Mouse (Mus musculus): Measurements from ENCODE around the gene Stpg3. TPM values are rescaled to one million over a fixed set of nuclear protein-coding genes. Genes with fewer than 3 reads are reported as not detected.
"Not testable (repeated sequence)": the region's sequence is repeated elsewhere in the genome, so short reads cannot be mapped to it uniquely, and the experiment has no call there.

The Stpg3 gene
- polyA plus RNA-seq (2011; ENCODE audit: insufficient read depth, insufficient read length, low replicate concordance, missing spikeins): not detected in 2 replicates

DNA sequence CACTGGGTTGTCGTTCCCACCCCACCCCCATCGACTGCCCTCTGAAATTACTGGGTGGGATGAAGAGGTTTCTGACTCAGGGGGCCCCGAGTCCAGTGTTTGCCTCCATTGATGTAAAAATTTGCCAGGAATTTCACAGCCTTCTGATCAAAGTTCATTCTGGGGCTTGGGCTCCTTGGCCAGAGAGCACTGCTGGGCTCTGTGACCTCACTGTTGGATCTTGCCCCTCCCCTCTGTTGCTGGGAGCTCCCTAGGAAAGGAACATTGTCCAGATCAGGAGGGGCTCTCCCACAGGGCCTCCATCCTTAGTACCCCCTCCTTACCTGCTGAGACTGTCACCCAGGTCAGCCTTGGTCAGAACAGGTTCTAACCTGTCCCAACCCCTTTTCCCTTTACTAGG, at the start of gene Stpg3:
Gene Stpg3, minus strand, starts transcription at position 194 of the 400 bp plus-strand sequence.
- WGBS: 76% methylated on average over 3 of the region's 3 CpGs
- TF ChIP-seq POLR2A (IDR thresholded peaks at IDR 0.05; ENCODE audit: borderline replicate concordance, control insufficient read depth, low read depth, low read length): no peak
- no peak for TF ChIP-seq CTCF (IDR thresholded peaks at IDR 0.05; ENCODE audit: control insufficient read depth, insufficient read depth, low read length)
- Histone ChIP-seq H3K4me1 (ENCODE audit: control insufficient read depth, insufficient read depth, low read length) (no peaks in the 10 kb centered on the region; the same call in 1 of the 2 replicates), H3K4me3 (replicated peaks; ENCODE audit: control insufficient read depth, low read depth, low read length) (no peak within 1 kb of the TSS), H3K27ac (ENCODE audit: control insufficient read depth, insufficient read depth, low read depth, low read length, poor library complexity) (no peak within 1 kb of the TSS)

DNA sequence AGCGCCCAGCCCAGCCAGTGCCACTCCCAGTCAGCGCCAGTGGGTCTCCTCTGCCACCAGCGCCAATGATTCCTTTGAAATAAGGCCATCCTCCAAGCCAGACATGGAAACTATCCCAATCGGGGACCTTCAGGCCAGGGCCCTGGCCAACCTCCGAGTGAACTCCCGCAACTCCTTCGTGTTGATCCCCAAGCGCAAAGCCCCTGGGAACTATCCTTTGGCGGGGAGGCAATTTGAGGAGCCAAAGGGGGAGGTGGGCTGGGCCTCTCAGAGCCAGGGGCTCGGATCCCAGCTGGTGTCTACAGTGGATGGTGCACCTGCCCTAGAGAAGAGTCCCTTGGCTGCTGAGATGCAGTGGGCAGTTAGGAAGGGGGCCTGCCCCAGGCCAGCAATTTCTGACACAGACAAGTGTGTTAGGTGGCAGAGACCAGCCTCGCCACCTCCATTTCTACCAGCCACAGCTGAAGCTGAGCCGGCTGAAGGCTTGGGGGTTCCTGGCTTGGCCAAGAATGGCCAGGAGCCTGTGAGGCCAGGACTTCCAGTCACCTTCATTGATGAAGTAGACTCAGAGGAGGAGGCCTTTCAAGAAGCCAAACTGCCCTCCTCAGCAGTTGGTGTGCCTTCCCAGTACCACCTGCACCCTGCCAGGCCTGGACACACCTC, 49.3 kb upstream of the Stpg3 start:
- Histone ChIP-seq H3K27ac (ENCODE audit: control insufficient read depth, insufficient read depth, low read depth, low read length, poor library complexity) (no peak overlapping the region; the same call in 1 of the 2 replicates), H3K4me3 (replicated peaks; ENCODE audit: control insufficient read depth, low read depth, low read length) (peak overlapping the region; percentile 81), H3K4me1 (ENCODE audit: control insufficient read depth, insufficient read depth, low read length) (peaks cover 2% of the 10 kb centered on the region)
- WGBS: 42% methylated on average over 12 of the region's 12 CpGs
- no peak for TF ChIP-seq POLR2A (IDR thresholded peaks at IDR 0.05; ENCODE audit: borderline replicate concordance, control insufficient read depth, low read depth, low read length)

DNA sequence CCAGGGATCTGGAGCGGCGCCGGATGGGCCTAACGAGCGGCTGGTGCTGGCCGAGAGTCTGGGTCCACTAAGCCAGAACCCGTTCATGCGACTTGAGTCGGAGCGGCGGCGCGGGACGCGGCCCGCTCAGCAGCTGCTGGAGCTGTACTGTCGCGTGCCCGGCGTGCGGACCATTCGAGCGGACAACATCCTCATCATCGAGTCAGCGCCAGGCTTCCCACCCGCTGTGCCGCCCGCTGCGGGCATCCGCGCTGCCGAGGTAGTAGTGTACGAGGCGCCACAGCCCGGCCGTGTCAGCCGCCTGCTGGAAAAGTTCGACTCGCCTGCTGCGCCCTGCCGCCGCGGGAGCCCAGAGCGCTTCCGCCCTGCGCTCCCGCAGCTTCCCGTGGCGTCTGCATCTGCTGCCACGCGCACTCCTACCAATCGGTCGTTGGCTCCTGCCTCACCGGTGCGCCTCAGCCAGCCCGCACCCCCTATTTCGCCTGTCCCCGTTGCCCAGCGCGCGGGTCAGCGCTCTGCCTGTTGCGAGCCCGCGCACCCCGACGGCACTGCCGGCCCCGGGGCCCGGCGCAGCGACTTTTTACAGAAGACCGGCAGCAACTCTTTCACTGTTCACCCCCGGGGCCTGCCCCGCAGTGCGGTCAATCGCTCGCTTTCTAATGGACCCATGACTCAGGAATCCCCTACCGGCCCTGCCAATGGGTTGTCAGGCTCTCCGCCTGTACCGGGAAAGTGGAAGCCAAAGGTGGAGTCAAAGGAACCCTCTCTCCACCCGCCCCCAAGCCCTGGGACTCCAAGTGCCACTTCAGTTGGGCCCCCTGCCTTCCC, 48.6 kb upstream of the Stpg3 start:
- Histone ChIP-seq H3K27ac (ENCODE audit: control insufficient read depth, insufficient read depth, low read depth, low read length, poor library complexity) (peak overlapping the region; percentile 77), H3K4me1 (ENCODE audit: control insufficient read depth, insufficient read depth, low read length) (peaks cover 2% of the 10 kb centered on the region), H3K4me3 (replicated peaks; ENCODE audit: control insufficient read depth, low read depth, low read length) (peak overlapping the region; percentile 81)
- TF ChIP-seq CTCF (IDR thresholded peaks at IDR 0.05; ENCODE audit: control insufficient read depth, insufficient read depth, low read length): no peak
- TF ChIP-seq POLR2A (IDR thresholded peaks at IDR 0.05; ENCODE audit: borderline replicate concordance, control insufficient read depth, low read depth, low read length): peak; percentile 37; the same call in 1 of the 2 replicates
- WGBS: under 1% methylated on average over 82 of the region's 82 CpGs

DNA sequence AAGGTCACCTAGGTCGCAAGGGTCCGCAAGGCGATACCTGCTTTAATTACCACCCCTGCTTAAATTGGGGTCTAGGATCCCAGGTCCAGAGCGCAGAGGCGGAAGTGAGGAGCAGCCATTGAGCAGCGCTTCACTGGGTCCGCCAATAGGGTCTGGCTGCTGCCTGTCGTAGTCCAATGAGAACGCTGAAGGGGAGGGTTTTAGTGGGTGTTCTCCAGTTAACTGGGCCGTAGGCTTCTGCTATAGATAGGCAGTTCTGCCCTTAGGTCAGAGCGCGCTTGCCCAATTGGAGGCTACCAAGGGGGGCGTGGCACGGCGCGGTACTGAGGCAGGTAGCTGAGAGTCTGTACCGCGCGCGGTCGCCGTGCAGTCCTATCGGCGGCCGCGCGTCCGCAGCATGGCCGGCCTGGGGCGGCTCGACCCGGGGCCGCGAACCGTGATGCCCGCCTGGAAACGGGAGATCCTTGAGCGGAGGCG, 47.9 kb upstream of the Stpg3 start, which contains the start of gene Tprn:
Gene Tprn, plus strand, starts transcription at position 328 of the 477 bp plus-strand sequence.
- Histone ChIP-seq H3K4me3 (replicated peaks; ENCODE audit: control insufficient read depth, low read depth, low read length) (peak within 1 kb of the TSS; percentile 81), H3K27ac (ENCODE audit: control insufficient read depth, insufficient read depth, low read depth, low read length, poor library complexity) (peak within 1 kb of the TSS; percentile 77), H3K4me1 (ENCODE audit: control insufficient read depth, insufficient read depth, low read length) (peaks cover 2% of the 10 kb centered on the region)
- TF ChIP-seq POLR2A (IDR thresholded peaks at IDR 0.05; ENCODE audit: borderline replicate concordance, control insufficient read depth, low read depth, low read length): peak; percentile 81; the same call in 1 of the 2 replicates
- no peak for TF ChIP-seq CTCF (IDR thresholded peaks at IDR 0.05; ENCODE audit: control insufficient read depth, insufficient read depth, low read length)
- WGBS: under 1% methylated on average over 39 of the region's 39 CpGs

DNA sequence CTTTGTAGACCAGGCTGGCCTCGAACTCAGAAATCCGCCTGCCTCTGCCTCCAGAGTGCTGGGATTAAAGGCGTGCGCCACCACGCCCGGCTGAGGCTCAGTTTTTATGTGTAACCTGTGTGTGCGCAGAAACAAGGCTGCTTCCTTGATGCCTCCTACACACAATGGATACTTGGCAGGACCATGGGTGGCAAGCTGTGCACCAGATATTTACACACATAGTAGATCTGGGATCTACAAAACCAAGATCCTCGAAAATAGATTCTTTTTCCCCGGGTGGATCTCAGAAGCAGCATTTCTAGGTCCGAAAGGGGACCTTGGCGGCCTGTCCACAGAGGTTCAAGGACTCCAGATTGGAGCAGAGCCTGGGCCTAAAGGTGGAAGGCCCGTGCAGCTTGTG, 47.4 kb upstream of the Stpg3 start:
- Histone ChIP-seq H3K4me1 (ENCODE audit: control insufficient read depth, insufficient read depth, low read length) (peaks cover 2% of the 10 kb centered on the region), H3K4me3 (replicated peaks; ENCODE audit: control insufficient read depth, low read depth, low read length) (peak overlapping the region; percentile 53), H3K27ac (ENCODE audit: control insufficient read depth, insufficient read depth, low read depth, low read length, poor library complexity) (peak overlapping the region; percentile 1; the same call in 1 of the 2 replicates)
- TF ChIP-seq POLR2A (IDR thresholded peaks at IDR 0.05; ENCODE audit: borderline replicate concordance, control insufficient read depth, low read depth, low read length) (no peak), CTCF (IDR thresholded peaks at IDR 0.05; ENCODE audit: control insufficient read depth, insufficient read depth, low read length) (no peak)
- WGBS: 47% methylated on average over 12 of the region's 12 CpGs

DNA sequence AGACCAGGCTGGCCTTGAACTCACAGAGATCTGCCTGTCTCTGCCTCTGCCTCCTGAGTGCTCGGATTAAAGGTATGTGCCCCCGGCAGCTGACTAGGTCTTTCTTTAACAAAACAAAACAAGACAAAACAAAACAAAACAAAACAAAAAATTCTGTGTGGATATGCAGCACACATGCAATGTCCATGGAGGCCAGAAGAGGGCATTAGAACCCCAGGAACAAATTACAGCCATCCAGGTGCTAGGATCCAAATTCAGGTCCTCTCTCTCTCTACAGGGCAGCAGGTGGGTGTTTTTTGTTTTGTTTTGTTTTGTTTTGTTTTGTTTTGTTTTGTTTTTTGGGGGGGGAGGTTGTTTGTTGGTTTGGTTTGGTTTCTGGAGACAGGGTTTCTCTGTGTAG, 44.5 kb upstream of the Stpg3 start:
- 0 out of 2 replicates have a peak, but pooled peaks have one; percentile 10 for TF ChIP-seq CTCF (IDR thresholded peaks at IDR 0.05; ENCODE audit: control insufficient read depth, insufficient read depth, low read length)
- no peak for TF ChIP-seq POLR2A (IDR thresholded peaks at IDR 0.05; ENCODE audit: borderline replicate concordance, control insufficient read depth, low read depth, low read length)
- Histone ChIP-seq H3K4me1 (ENCODE audit: control insufficient read depth, insufficient read depth, low read length) (no peaks in the 10 kb centered on the region), H3K4me3 (replicated peaks; ENCODE audit: control insufficient read depth, low read depth, low read length) (no peak overlapping the region), H3K27ac (ENCODE audit: control insufficient read depth, insufficient read depth, low read depth, low read length, poor library complexity) (no peak overlapping the region)
- WGBS: 58% methylated on average over 2 of the region's 2 CpGs

DNA sequence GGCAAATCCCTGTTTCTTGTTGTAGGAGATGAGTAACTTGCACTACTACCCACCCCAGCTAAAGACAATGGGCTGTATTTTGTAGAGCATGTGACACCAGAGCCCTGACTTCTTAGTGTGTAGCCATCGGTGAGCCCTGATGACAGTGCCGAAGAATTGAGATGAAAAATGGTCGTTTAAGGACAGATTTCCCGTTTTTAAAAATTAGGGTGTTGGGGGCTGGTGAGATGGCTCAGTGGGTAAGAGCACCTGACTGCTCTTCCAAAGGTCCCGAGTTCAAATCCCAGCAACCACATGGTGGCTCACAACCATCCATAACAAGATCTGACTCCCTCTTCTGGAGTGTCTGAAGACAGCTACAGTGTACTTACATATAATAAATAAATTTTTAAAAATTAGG, 42.8 kb upstream of the Stpg3 start:
- WGBS: 77% methylated on average over 5 of the region's 5 CpGs
- H3K4me3 ChIP-seq (replicated peaks; ENCODE audit: control insufficient read depth, low read depth, low read length); H3K27ac ChIP-seq (ENCODE audit: control insufficient read depth, insufficient read depth, low read depth, low read length, poor library complexity); H3K4me1 ChIP-seq (ENCODE audit: control insufficient read depth, insufficient read depth, low read length): not testable (repeated sequence)

DNA sequence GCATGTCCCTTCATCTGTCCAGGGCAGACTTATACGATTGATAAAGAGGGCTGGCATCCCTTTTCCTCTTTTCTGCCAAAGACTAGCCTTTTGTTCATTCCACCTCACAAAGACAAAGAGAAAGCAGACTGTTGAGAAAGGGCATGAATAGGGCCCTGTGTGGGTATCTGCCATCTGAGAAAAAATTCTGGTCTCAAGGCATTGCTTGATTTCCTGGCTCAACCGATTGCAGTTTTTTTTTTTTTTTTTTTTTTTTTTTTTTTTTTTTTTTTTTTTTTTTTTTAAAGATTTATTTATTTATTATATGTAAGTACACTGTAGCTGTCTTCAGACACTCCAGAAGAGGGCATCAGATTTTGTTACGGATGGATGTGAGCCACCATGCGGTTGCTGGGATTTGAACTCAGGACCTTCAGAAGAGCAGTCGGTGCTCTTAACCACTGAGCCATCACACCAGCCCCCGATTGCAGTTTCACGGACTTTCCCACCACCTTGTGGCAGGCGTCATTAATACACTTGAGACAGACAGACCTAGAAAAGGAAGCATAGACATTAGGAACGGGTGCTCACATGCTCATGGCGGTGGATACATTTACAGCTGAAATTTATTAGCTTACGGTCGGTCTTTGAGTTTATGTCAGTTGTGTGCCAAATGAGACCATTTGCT, 42.1 kb upstream of the Stpg3 start:
- not testable (repeated sequence) for H3K27ac ChIP-seq (ENCODE audit: control insufficient read depth, insufficient read depth, low read depth, low read length, poor library complexity); H3K4me1 ChIP-seq (ENCODE audit: control insufficient read depth, insufficient read depth, low read length)
- peak overlapping the region; percentile 4 for H3K4me3 ChIP-seq (replicated peaks; ENCODE audit: control insufficient read depth, low read depth, low read length)
- 0 out of 2 replicates have a peak, but pooled peaks have one; percentile 27 for TF ChIP-seq CTCF (IDR thresholded peaks at IDR 0.05; ENCODE audit: control insufficient read depth, insufficient read depth, low read length)
- 21% methylated on average over 12 of the region's 12 CpGs for WGBS
